Mouse (Mus musculus) heart, embryonic 10.5 days (tissue): Measurements from ENCODE around the gene Arsb. TPM values are rescaled to one million over a fixed set of nuclear protein-coding genes. Genes with fewer than 3 reads are reported as not detected.

Experiments used
- DNase-seq: peaks from one replicate; pipeline ENCODE4 v3.0.0-alpha.2; 2017; ENCODE audit warnings: low spot score
- H3K27ac ChIP-seq: fragments of 300-500 bp; sonication (generic); 2 replicates; pipeline ENCODE4 v1.5.1; 2016; ENCODE audit warnings: mild to moderate bottlenecking
- H3K27me3 ChIP-seq: fragments of 300-500 bp; sonication (generic); 2 replicates; pipeline ENCODE4 v1.6.1; 2016; ENCODE audit warnings: mild to moderate bottlenecking; ENCODE audit not compliant: poor library complexity, insufficient read depth, severe bottlenecking
- H3K36me3 ChIP-seq: fragments of 300-500 bp; sonication (generic); 2 replicates; pipeline ENCODE4 v1.6.1; 2016; ENCODE audit warnings: mild to moderate bottlenecking, moderate library complexity
- H3K4me1 ChIP-seq: fragments of 300-500 bp; sonication (generic); 2 replicates; pipeline ENCODE4 v1.6.1; 2016; ENCODE audit warnings: mild to moderate bottlenecking
- H3K4me3 ChIP-seq: fragments of 300-500 bp; sonication (generic); 2 replicates; pipeline ENCODE4 v1.5.1; 2016; ENCODE audit warnings: mild to moderate bottlenecking, moderate library complexity
- H3K9me3 ChIP-seq: fragments of 300-500 bp; sonication (generic); 2 replicates; pipeline ENCODE4 v1.6.1; 2016; ENCODE audit warnings: mild to moderate bottlenecking, moderate library complexity
- WGBS: fragments of 180-500 bp; shearing (Covaris S2); methylation state at CpG from one replicate; pipeline ENCODE4 v1.1.7; 2016; 5-methylcytosine and 5-hydroxymethylcytosine counted together
- microRNA-seq: library from miRNA; unstranded; fragments of <30 nt; microRNA quantifications from one replicate; pipeline ENCODE4, GENCODE M21; 2017
- polyA plus RNA-seq: library from polyadenylated mRNA; unstranded; fragments of >200 nt; fragmentation: Nextera tagmentation; extraction: Ambion mirVana; gene quantifications from 2 replicates; pipeline ENCODE4 v1.2.1, GENCODE M21; 2016

Arsb gene
- polyA plus RNA-seq, 1 experiment from 2014 or later, result 6.3 TPM

DNA sequence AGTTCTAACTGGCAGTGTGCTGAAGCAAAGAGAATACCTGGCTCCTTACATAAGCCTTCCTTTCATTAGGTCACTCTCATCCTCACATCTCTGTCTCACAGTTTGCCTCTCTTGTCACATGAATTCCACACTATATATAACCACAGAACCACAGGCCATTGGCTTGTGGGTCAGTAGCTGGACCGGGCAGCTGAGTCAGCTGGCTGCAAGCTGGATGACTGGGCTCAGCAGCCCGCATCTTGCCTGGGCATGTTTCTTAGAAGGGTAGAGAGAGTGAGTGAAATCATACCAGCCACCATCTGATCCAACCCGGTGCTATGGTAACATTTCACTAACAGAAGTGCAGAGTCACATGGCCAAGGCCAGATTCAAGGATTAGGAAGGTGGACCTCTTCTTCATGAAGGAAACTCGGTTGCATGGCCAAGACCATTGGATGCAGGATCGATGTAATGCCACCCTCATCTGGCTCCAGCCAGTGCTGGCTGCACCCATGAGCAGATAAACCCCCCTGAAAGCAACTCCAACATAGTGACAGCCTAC is 221.0 kb downstream of the Arsb start:
- 88% methylated on average over 5 of the region's 5 CpGs for WGBS
- H3K9me3 ChIP-seq, result no peaks in the 10 kb centered on the region
- peak overlapping the region; percentile 75 for H3K27ac ChIP-seq
- no peaks in the 10 kb centered on the region; the same call in 1 of the 2 replicates for H3K27me3 ChIP-seq
- no peak for DNase-seq
- peaks cover 35% of the 10 kb centered on the region for H3K4me1 ChIP-seq
- no peak overlapping the region for H3K4me3 ChIP-seq
- no peaks in the 10 kb centered on the region for H3K36me3 ChIP-seq

Small RNA genes within 50 kb of the gene (microRNA-seq; reads per million reads assigned to microRNA genes)
- gene Gm25534, result not detected
- not detected for gene Mir5624

Other genes starting within 250 kb of the Arsb start
- 0.23 and 4.2 TPM in 2 replicates for gene Bhmt, start 133.7 kb upstream of the Arsb start, polyA plus RNA-seq
- 0.31 and 2.0 TPM in 2 replicates for gene Bhmt2, start 97.3 kb upstream of the Arsb start, polyA plus RNA-seq
- gene Dmgdh, start 97.2 kb upstream of the Arsb start, polyA plus RNA-seq, result 0.30 and 1.1 TPM in 2 replicates